Mouse (Mus musculus) CD4-positive helper T cell, adult 2 months (primary cell): ENCODE measurements around the gene Tril.

Experiments
- DNase-seq: peaks from one replicate; pipeline ENCODE4 v3.0.0-alpha.2; 2012; ENCODE audit warnings: low read depth, missing footprints, low spot score

Tril gene

DNA sequence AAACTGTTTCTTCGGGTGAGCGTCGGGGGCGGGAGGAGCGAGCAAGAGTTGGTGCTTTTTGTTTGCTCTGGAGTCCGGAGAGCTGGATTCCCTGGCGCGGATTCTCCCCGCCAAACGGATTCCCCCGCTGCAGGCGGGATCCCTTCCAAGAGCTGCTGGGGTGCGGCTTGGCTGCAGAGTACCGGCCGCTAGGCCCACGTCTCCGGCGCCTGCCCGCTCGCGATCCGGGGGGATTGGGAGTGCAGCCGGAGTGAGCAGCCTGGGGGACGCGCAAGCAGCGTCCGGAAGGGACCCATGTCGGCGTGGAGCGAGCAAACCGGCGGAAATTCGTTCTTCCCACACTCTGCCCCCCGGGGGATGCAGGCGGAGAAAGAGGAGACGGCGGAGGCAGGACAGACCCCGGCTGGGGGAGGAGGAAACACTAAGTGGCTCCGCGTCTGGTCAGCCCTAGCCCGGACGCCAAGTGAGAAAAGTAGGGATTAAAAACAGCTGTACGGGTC lies at the start of gene Tril:
Gene Tril (minus strand): TSS at position 345 of the 500 bp plus-strand sequence.
- no peak for DNase-seq

DNA sequence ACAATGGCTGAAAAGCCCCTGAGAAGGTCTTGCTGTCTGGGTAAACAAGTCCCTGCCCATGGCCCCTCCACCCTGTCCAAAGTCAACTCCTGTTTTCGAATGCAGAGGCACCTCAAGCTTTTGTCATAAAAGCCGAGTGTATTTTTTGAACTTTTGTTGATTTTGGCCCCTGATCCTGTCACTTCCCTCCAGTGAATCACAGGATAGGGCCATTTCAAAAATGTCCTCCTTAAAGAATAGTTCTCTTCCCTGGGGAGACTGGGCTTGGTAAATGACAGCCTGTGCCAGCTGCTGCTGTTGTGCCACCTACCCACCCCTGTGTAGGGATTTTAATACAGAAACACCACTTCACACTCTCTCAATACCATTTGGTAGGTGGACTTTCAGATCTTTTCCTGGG lies 42.4 kb upstream of the Tril start:
- DNase-seq: no peak

DNA sequence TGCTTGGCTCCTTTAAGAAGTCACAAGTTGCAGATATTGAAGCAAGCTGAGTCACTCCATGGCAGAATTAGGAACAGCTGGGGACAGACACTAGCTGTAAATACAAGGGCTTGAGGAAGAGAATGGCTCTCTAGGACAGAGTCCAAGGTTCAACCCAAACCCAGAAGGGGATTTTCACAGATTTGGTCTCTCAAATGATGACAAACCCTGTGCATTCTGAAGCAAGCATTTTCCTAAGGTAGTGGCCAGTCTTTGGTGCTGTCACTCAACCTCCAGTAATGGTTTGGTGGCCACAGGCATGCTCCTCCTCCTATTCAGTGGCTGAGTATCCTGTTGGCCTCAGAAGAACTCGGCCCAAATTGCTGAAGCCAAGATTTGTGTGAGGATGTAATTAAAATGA lies 38.5 kb upstream of the Tril start:
- DNase-seq: no peak

DNA sequence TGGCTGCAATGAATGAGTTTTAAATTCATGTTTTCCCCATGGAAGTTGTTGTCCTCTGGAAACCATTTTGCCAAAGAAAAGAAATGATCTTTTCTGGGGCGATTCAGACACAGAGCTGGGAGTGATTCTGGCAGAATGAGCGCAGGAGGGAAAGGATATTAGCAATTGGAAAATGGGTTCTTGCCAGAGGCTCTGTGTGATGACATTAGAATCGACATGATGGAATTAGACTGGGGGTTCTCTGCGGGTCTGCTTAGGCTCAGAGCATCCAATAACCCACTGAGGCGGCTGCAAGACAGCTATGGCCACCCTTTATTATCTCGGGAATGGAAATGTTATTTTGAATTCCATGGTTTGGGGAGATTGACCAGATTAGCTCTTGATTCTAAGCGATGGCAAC lies 37.2 kb upstream of the Tril start:
- no peak for DNase-seq

DNA sequence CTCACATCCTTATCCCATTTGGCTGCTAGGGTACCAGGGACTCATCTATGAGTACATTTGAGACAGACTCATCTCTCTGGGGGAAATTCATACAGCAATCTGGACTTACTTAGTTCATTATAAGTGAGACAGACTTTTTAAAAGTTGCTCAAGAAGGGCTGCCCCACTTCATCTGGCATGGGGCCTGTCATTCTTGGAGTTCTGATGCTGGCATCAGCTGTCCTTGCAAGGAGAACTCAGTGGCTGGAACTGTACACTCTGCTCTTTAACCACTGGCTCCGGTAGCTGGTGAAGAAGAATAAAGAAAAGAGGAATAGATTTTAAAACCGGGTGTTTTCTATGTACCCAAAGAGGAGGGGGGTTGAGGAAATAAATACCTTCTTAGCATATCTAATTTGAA lies 36.1 kb upstream of the Tril start:
- DNase-seq: no peak

DNA sequence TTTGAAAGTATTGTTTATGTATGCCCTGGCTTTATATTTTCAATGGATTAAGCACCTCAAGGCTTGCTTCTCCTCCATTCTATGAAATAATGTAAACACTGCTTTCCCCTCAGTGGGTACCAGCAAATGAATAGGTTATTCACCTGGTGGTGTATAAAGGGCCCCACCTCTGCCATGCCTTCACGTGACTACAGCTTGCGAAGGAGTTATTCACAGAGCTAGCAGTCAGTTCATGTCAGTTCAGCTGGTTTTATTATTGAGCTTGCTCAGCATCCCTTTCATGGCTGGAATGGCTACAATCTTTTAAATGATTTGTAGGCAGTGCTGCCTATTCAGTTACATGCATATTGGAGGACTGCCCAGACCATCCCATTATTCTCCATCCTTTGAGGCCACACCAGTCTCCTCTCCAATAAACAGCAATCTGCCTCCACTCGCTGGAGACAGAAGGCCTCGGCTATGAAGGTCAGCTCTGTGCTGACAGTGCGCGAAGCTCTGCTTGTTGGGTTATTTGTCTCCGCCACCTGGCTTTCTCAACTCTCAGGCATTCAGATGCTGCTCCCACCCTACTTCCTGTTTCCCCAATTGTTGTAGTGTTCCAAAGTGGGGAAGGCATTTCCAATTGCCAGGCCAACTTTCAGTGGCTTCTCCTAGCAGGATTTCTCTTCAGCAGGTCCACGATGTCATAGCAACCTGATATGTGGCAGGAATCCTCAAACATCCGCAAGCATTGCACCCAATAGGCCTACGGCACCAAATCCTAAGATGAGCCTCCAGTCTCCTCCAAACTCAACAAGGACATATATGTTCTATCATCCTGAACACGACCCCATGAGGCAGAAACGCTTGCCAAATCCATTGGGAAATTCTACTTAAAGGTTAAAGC lies 34.6 kb upstream of the Tril start:
- DNase-seq: no peak

DNA sequence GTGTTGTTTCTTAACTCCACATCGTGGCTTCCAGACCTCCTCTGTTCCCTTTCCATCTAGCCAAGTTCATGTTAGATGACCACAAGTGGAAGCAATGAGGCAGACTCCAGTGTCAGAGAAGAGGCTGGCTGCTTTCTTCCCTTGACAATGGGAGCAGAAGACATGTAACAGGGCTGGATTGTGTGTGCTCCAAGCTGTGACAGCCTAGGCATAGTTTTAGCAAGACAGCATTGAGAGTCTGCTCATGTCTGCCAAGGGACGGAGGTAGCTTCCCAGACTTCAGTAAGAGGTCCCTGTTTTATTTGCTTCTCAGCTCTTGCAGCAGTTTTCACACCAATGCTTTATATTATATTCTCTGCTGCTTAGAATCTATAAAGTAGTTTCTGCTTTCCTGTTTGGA lies 33.6 kb upstream of the Tril start:
- no peak for DNase-seq

DNA sequence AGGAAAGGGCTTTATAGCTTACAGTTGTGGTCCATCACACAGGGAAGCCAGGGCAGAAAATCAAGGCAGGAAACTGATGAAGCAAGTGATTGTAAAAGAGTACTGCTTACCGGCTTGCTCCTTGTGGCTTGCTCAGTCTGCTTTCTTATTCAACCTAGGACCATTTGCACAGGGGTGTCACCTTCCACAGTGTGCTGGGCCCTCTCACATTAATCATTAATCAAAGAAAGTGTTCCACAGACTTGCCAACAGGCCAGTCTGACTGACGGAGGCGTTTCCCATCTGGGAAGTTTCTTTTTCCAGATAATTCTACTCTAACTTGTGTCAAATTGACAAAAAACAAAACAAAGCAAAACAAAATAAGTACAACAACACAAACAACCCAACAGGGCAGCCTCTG lies 32.9 kb upstream of the Tril start:
- DNase-seq: no peak

DNA sequence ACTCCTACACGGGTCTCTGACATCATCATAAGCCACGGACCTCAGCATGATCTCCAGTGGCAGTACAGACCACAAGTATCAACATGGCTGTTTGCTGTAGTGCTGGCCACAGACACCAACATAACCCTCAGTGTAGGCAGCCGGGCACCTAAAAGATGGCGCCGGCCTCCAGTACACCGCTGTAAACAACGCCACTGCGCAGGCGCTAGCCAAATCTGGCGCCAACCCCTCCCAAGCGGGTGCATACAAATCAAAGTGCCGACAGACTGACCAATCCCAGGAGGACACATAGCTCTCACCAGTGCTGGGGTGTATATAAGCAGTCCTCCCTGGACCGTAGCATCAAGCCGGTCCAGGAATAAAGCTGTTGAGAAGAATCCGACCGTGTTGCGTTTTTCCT lies 24.0 kb upstream of the Tril start:
- no peak for DNase-seq

DNA sequence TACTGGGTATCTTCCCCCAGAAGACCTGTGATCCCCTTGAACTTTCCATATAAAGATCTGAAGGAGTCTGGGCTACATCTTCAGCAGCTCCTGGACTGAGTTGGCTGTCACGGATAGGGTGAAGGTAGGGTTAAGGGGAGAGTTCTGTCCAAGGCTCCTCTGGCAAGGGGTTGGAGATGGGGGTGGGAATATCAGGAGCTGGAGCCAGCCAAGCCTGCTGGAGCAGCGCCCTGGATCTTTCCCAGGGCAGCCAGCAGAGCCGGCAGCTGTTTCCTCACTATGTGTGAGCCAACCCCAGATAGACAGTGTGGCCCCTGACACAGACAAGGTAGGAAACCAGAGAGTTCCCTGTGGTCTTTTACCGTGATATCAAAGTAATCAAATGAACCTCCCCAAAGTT lies 4.6 kb upstream of the Tril start:
- no peak for DNase-seq

DNA sequence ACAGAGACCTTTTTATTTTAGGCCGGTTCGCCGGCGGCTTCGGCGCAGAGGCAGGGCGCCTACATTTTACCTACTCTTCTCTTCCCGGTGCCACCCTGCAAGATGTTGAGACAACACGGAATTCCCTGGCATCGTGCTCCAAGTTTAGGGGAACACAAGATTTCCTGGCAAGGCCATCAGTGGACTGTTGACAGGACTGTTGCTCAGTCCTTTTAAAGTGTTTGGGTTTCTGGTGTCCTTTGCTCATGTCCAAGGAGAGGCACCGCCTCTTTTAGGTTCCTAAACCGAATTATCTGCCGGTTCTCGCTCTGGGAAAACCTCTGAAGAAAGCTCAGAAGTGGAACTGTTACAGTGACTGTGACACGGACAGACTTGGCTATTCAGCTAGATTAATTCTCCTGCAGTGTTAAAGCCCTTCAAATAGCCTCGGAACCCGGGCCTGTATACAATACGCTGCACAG lies 441 bp upstream of the Tril start:
- DNase-seq: no peak

DNA sequence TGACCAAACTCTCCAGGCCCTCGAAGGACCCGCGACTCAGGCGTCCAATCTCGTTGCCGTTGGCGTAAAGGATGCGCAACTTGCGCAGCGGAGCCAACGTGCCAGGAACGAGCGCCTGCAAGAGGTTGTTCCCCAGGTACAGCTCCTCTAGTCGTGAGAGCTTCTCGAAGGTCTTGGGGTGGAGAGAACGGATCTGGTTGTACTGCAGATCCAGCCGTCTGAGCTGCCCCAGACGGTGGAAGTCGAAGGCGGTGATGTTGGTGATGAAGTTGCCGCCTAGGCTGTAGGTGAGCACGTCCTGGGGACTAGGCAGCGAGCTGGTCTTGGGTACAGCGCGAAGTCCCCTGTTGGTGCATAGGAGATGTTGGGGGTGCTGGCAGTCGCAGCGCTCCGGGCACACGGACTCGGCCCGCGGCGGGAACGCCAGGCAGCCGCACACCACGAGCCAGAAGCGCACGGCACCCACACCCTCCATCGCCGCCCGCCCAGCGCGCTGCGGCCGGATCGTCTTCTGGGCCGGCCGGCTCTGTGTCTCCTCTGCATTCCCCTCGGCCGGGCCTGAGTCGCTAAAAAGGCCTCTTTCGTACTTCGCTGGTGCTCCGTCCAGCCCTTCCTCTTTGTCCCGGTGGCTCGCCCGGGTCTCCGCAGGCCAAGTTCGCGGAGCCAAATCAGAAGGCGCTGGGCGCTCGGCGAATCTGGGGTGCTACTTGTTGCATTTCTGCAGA lies 707 bp downstream of the Tril start:
- no peak for DNase-seq

DNA sequence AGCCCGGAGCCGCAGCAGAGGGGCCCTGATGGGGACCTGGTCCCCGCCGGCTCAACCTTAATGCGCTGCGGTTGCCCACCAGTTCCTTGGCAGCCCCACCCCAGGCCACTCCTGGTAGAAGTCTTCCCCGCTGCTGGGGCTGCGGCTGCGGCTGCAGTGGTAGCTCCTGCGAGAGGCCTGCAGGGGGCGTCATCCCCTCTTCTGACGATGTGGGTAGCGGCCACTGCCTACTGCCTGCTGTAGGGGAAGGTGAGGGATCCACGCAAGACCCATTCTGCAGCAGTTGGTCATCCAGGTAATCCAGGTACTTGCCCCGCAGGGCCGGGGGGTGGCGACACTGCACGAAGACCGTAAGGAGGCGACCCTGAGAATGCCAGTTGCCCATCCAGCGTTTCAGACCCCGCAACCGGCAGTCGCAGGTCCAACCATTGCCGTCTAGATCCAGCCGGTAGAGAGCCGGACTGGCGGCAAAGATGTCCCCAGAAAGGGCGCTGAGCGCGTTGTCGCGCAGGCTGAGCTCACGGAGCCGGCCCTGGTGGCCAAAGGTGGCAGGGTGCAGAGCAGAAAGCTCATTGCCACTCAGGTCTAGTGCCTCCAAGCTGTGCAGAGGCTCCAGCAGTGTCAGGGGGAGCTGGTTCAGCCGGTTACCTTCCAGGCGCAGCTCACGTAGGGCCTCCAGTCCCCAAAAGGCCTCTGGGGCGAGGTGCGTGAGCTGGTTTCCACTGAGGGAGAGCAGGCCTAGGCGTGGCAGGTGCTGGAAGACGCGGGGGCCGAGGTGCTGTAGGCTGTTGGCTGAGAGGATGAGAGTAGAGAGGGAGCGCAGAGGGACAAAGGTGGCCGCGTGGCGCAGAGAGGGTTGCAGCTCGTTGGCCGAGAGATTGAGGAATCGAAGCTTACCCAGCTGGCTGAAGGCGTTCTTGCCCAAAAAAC lies 1.6 kb downstream of the Tril start:
- no peak for DNase-seq

DNA sequence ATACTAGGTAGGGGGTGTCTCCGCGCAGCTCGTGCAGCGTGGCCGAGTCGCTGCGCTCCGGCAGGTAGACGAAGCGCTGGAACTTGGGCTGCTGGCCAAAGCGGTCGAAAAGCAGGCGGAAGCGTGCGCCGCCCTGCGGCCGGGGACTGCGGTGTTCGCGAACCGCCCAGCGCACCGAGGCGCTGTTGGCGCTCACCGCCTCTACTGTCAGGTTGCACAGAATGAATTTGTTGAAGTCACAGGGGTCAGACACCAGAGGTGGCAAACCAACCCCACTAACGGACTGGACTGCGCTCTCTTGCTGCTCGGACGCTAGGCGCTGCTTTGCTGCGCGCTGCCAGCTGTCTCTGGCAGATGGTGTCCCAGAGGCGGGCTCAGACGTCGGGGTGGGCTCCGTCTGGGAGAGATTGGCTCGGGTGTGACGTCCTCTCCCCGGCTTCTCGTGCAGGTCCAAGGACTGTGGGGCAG lies 2.3 kb downstream of the Tril start:
- no peak for DNase-seq

DNA sequence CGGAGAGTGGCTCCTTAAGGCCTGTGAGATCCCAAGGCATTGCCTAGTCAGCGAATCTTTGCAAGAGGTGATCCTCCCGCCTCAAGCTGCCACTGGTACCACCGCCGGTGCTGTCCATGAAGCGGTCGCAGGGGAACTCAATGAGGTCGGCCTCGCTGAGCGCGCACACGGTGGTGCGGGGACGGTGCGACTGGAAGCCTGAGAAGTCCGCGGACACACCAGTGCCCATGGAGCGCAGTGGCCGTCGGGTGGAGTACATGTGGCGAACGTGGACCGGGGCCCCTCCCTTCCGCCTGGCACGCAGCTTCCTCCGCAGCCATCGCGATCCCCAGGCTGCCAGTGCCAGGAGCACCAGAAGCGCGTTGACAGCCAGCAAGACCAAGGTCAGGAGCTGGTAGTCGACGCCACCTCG lies 2.9 kb downstream of the Tril start:
- no peak for DNase-seq

DNA sequence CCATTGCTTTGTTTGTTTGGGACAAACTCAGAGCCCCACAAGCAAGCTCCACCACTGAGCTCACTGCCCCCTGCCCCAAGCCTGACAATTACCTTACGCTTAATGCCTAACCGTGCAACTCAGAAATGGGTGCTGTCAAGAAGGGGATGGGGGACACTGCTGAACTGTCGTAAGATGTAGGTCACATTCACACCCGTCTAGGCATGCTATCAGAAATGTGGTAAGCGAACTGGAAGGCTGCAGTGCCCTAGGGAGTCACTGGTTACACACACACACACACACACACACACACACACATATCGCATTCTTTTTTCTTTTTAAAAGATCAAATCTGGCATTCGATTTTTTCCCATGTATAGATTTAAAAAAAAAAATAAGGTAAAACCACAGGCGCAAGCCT lies 4.0 kb downstream of the Tril start:
- DNase-seq: no peak

DNA sequence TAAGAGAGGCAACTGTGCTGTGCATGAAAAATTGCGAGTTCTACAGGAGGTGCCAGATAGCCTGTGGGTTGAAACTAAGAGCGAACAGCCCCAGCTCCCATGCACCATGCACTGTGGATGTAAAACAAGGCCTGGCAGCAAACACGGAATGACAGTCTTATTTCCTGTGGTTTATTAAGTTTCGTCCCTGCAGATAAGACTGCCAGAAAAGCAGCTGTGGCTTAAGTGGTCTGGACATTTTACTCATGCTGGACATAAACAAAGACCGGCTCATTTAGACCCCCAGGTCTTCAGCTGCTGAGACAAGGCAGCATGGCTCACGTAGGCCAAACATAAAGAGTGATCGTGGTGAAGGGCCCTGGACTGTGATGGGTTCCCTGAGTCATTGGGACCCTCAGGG lies 4.9 kb downstream of the Tril start:
- DNase-seq: no peak

DNA sequence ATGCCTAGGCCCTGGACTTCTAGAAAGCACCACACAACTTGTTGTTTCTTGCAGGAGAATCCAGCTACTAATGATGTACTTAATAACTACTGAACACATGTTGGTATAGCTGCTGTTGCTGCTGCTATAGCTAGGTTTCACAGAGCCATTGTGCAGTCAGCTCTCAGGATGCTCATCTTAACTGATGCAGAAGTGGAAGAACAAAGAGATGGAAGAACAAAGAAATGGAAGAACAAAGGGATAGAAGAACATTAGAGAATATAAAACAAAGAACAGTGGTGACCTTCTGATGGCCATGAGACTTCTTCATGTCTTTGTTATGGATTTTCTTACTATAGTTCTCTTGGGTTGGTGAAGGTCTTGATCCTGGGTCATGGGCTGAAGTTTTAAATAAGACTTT lies 6.4 kb downstream of the Tril start:
- DNase-seq: no peak

DNA sequence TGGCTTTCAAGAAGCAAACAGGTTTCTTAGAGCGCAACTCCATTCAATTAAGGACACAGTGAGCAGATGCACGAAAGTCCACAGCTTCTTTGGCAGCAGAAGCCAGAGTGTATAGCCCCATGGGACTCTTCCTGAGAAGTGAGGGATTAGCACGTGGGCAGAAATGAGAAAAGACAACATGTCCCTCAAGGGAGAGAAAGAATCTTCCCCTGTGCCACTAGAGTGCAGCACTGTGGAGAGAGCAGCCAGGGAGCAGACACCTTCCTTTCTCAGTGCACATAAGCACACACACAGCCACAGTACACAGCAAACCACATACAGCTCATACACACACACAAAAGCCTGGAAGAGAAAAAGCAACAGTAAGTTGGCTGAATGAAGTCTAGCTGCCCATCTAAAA lies 8.4 kb downstream of the Tril start:
- no peak for DNase-seq

DNA sequence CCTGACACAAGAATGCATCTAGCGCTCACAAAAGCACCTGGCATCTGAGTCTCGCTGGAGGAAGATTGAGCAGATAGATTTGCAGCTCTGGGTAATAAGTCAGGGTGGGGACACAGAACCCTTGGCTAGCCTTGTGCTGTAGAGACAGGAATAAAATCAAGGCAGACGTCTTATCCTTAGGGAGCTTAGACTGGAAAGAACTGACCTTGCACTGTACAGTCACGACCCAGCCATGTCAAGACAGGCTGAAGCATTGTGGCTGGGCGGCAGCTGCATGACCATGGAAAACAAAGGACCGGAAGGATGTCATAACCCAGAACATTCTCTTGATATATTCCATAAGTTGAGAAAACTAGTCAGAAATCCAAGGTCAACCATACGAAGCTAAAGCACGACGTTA lies 11.8 kb downstream of the Tril start:
- DNase-seq: no peak

DNA sequence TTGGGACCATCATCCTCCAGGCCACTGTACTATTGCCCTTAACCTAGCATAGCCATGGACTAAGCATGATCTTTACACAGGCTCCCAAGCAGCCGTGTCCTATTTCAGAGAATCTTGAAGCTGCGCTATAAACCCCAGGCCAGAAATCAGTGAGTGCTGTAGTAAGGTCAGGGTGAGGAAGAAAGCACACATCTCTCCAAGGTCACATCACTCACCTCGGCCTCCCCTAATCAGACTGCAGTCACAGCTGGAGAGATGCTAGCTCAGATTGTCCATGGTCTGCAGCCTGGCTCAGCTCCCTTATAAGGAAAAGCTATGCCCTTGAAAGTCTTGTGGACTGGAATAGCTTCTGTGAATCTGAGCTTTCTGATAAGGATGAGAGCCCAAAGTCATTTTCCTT lies 13.4 kb downstream of the Tril start:
- DNase-seq: no peak

DNA sequence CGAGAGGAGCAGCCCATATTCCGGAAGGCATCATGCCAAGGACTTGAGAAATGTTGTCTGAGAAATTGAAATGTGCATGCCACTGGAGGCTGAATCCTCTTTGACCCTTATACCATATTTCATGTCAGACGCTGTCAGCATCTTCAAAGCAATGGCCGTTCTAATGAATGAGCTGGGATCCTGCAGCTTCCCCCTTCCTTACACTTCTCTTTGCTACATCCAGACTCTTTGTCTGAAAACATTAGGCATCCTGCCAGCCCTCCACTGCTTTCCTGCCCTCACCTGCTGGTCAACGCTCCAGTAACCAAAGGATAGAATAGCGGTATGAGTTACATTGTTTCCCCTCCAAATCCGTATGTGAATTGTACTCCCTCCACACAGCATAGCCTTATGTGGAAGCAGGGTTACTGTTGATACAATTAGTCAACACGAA lies 14.0 kb downstream of the Tril start:
- DNase-seq: no peak
